Mouse (Mus musculus) heart, postnatal 25 days (tissue): ENCODE measurements around the gene Itgae. TPM values are rescaled to one million over a fixed set of nuclear protein-coding genes. Genes with fewer than 3 reads are reported as not detected.
A peak's percentile ranks its signal among the peaks of the same experiment; 100 is the strongest.

Source experiments
- DNase-seq: peaks from one replicate; pipeline ENCODE4 v3.0.0; 2022; ENCODE audit warnings: low spot score
- intact Hi-C: fragments of 180-260 bp; cut with DNase I; formaldehyde crosslinking; loops from one replicate; pipeline ENCODE4 v1.15.1; 2025
- total RNA-seq, 2 experiments: library from RNA; stranded (reverse); gene quantifications; 2 replicates each; pipeline ENCODE4 v1.2.3; 2021

Itgae gene
- total RNA-seq, 2 experiments from 2014 or later: 0.08 to 0.16 TPM

GRCm38 (mm10) chr11:73137591-73138501, 47.5 kb downstream of the Itgae start, which contains the start of gene Haspin:
TSS of gene Haspin (minus strand) at chr11:73138294.
- intact Hi-C loops: loop anchor here (2.0 to 5.0 kb wide), 3 partner anchors 34 to 144 kb away; no protein-coding TSS in a partner anchor
- DNase-seq: peak; percentile 75

DNA sequence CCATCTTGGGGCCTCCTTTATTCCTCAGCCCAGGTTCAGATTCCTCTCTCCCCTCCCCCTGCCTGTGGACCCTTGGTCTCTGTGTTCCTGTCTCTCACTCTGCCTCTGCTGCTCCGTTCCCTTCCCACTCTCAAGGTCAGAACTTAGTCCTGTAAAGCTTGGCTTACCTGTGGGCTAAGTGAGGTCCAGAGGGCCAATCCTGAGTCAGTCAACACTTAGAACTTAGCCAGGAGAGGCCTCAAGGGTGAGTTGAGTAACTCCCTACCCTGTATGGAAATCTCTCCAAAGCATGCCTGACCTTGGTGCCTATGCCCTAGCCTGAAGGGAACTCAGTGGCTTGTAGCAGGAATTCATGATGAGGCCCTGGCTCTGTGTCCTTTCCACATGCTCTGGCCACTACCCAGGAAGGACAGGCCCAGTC, 53.9 kb downstream of the Itgae start:
- intact Hi-C loops: no loop called here
- DNase-seq: no peak

GRCm38 (mm10) chr11:73146026-73146974, 55.9 kb downstream of the Itgae start:
- intact Hi-C loops: no loop called here

DNA sequence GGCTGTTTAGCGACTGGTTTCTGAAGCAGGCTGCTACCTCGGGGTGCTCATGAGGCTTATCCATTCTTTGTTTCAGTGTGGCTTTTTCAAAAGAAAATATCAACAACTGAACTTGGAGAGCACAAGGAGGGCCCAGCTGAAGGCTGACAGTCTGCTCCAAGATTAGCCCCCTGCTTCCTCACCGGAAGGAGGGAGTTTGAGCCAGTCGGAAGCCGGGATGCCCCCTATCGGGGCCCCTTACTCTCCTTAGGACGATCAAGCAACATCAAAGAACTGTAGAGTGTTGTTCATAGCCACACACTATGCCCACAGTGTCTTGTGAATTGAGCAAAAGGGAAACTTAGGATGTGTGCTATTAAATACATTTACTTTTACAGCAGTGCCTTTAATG, 56.6 kb downstream of the Itgae start:
- intact Hi-C loops: no loop called here

More at GRCm38 (mm10) chr11:73146026-73146974, 55.9 kb downstream of the Itgae start:
- no peak for DNase-seq

GRCm38 (mm10) chr11:73148209-73148608, 57.8 kb downstream of the Itgae start:
- intact Hi-C loops: no loop called here
- no peak for DNase-seq

More for the DNA sequence above, 56.6 kb downstream of the Itgae start:
- no peak for DNase-seq

DNA sequence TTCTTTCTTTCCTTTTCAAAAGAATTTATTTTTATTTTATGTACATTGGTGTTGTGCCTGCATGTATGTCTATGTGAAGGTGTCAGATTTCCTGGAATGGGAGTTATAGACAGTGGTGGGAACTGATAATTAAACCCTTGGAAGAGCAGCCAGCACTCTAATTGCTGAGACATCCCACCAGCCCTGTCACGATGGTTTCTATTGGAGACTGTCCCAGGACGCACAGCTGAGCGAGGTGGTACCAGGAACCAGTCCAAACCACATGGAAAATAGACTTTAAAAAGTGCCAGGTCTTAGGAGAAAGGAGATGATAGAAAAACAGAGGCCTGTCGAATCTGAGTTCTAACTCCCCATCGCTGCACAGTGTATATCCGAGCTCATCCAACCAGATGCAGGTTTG, 64.7 kb downstream of the Itgae start:
- intact Hi-C loops: no loop called here
- no peak for DNase-seq

DNA sequence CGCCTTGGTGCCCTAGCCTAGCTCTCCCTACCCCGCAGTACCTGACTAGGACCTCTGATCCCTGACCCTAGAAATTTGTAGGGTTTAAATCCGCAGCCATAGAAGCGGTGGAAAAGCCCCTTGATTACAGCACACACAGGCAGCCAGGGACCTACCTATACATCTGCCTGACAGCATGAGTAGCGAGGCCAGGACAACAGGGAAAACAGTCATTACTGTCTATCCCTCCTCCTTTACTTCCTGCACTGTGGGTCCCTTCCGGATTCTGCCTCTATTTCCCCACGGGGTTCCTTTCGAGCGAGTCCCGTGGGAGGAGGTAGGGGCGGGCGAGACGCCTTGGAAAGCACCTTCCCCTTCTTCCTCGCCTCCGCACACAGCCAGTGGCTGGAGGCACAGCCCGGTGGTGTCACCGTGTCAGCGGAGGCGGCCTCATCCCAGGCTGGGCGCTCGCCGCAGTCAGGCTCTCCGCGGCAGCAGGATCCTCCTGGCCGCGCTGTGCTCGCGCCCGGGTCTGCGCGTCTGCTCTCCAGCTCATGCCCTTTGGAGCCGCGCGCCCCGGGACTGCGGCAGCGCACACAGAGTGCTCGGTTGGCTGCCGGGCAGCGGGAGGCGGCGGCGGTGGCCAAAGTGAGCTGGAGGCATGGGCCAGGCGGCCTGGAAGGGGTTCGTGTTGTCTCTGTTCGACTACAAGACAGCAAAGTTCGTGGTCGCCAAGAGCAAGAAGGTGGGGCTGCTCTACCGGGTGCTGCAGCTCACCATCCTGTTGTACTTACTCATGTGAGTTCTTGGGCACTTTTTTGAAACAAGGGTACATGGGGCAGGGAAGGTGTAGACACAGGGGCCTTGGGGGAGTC, 69.8 kb downstream of the Itgae start, which contains the start of gene P2rx5:
Gene P2rx5, plus strand, starts transcription at position 465 of the 854 bp plus-strand sequence.
- no peak for DNase-seq
- intact Hi-C loops: loop anchor here (2.0 kb wide), 1 partner anchor 19 kb away; no protein-coding TSS in a partner anchor

DNA sequence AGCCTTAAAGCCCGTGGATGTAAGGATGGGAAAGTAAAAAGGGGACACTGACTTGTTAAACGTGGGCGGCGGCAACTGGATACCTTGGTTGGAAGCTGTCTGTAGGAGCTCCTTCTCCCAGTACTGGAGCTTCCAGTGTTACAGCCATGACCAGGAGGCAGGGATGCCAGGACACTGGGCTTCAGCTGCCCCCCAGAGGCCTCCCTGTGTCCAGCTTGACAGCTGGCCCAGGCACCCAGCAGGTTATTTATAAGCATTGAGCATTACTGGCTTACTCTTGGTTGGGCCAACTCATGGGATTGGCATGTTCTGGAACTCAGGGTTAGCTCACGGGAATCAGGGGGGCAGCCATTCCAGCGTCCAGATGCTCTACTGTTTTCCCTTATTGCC, 70.4 kb downstream of the Itgae start:
- peak; percentile 42 for DNase-seq
- intact Hi-C loops: no loop called here

- no peak for DNase-seq
- intact Hi-C loops: no loop called here
These were observed 71.2 kb downstream of the Itgae start for GRCm38 (mm10) chr11:73161616-73162015.

- DNase-seq: no peak
- intact Hi-C loops: no loop called here
These were observed 71.9 kb downstream of the Itgae start for GRCm38 (mm10) chr11:73162284-73162683.

GRCm38 (mm10) chr11:73168071-73168470, 77.7 kb downstream of the Itgae start:
- no peak for DNase-seq
- intact Hi-C loops: no loop called here

- intact Hi-C loops: no loop called here
- no peak for DNase-seq
These were observed 78.2 kb downstream of the Itgae start for GRCm38 (mm10) chr11:73168576-73168975.

- intact Hi-C loops: no loop called here
These were observed 78.8 kb downstream of the Itgae start for GRCm38 (mm10) chr11:73169231-73169630.

DNA sequence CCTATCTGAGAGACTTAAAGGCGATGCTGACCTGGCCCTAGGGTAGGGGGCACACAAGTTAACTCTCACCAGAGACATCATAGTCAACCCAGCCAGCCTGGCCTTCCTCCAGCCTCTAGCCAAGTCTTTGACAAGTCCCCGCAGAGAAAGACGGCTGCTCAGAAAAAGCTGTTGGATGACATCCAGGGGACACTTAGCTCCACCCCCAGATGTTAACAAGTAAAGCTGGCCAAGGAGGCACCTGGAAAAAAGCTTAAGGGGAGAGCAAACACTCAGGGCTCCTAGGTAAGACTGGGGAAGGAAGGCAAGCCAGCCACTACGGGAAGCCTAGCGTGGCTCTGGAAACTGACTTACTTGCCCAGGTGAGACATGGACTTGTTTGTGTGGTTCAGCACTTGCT, 81.8 kb downstream of the Itgae start:
- intact Hi-C loops: loop anchor here (5.0 kb wide), 1 partner anchor 35 kb away; the partner anchor contains the start of gene Haspin
- DNase-seq: peak; percentile 40

More at GRCm38 (mm10) chr11:73169231-73169630, 78.8 kb downstream of the Itgae start:
- DNase-seq: no peak

DNA sequence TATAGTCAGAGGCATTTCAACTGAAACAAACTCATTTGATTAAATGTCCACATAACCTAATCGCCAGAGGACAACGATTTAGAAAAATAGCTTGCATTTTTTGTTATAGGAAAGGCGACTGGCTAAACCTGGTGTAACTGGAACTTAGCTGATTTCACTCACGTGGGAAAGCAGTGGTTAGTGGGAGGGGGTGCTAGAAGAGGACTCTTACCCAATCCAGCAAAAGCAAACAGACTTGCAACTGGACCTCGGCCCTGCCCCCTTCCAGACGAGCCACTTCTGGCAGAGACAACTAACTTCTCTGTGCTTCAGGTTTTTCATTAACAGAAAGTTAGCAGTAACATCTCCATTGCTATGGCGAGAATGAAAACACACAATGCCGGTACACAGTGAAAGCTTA, 85.2 kb downstream of the Itgae start:
- intact Hi-C loops: no loop called here
- no peak for DNase-seq

DNA sequence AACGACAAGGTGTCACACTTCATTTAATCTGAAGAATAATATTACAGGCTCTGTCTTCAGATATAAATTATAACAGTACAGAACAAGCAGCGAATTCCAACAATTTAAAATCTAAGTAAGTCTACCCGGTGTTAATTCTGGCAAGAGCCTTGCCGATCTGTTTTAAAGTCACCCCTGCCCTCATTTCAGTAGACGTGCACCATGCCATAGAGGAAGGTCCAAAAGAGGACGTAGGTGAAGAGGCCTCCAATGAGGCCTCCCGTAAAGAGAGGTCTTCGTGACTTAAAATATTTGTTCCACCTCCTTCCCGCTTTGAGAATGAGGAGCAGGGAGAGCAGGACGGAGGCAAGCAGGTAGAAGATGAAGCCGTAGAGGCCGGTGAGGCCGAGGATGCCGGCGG, 85.8 kb downstream of the Itgae start:
- intact Hi-C loops: no loop called here
- DNase-seq: no peak

GRCm38 (mm10) chr11:73176608-73177508, 86.5 kb downstream of the Itgae start, which contains the start of the genes Emc6 and Tax1bp3:
TSS of gene Emc6 (minus strand) at chr11:73177037.
TSS of gene Tax1bp3 (plus strand) at chr11:73177083.
- DNase-seq: peak; percentile 94
- intact Hi-C loops: no loop called here

GRCm38 (mm10) chr11:73177509-73177875, 87.1 kb downstream of the Itgae start:
- peak; percentile 77 for DNase-seq
- intact Hi-C loops: no loop called here
